Mouse (Mus musculus) cerebral cortex, adult 2 months (tissue): ENCODE measurements around the gene Gabra5.

ENCODE experiments used
- WGBS: fragments of 180-500 bp; shearing (Covaris S2); methylation state at CpG from one replicate; pipeline ENCODE4 v1.1.7; 2018; 5-methylcytosine and 5-hydroxymethylcytosine counted together

The Gabra5 gene

GRCm38 (mm10) chr7:57509681-57510141 is at the start of gene Gabra5:
Gene Gabra5 (minus strand): TSS chr7:57510059.
- WGBS: 1% methylated on average over 59 of the region's 59 CpGs

- WGBS: 26% methylated on average over 7 of the region's 7 CpGs
Observed at GRCm38 (mm10) chr7:57538565-57538964, 28.7 kb upstream of the Gabra5 start.

- 92% methylated on average over 10 of the region's 10 CpGs for WGBS
Observed at GRCm38 (mm10) chr7:57532676-57533075, 22.8 kb upstream of the Gabra5 start.

GRCm38 (mm10) chr7:57529954-57530353 is 20.1 kb upstream of the Gabra5 start:
- 73% methylated on average over 8 of the region's 8 CpGs for WGBS

GRCm38 (mm10) chr7:57529451-57529850 is 19.6 kb upstream of the Gabra5 start:
- WGBS: 46% methylated on average over 4 of the region's 4 CpGs

GRCm38 (mm10) chr7:57512955-57513354 is 3.1 kb upstream of the Gabra5 start:
- 14% methylated on average over 3 of the region's 3 CpGs for WGBS

- WGBS: 2% methylated on average over 72 of the region's 72 CpGs
Observed at GRCm38 (mm10) chr7:57508860-57509632, 813 bp downstream of the Gabra5 start.

- WGBS: 50% methylated on average over 4 of the region's 4 CpGs
Observed at GRCm38 (mm10) chr7:57502809-57503208, 7.0 kb downstream of the Gabra5 start.

- WGBS: 27% methylated on average over 4 of the region's 4 CpGs
Observed at GRCm38 (mm10) chr7:57491795-57492194, 18.1 kb downstream of the Gabra5 start.

GRCm38 (mm10) chr7:57486907-57487306 is 23.0 kb downstream of the Gabra5 start:
- WGBS: 49% methylated on average over 6 of the region's 6 CpGs

GRCm38 (mm10) chr7:57473811-57474525 is 35.9 kb downstream of the Gabra5 start:
- 80% methylated on average over 4 of the region's 4 CpGs for WGBS

- 64% methylated on average over 1 of the region's 1 CpGs for WGBS
Observed at GRCm38 (mm10) chr7:57471316-57471715, 38.5 kb downstream of the Gabra5 start.

- WGBS: 57% methylated on average over 5 of the region's 5 CpGs
Observed at GRCm38 (mm10) chr7:57460354-57460753, 49.5 kb downstream of the Gabra5 start.

- WGBS: 51% methylated on average over 1 of the region's 1 CpGs
Observed at GRCm38 (mm10) chr7:57448239-57448638, 61.6 kb downstream of the Gabra5 start.

- 36% methylated on average over 1 of the region's 1 CpGs for WGBS
Observed at GRCm38 (mm10) chr7:57422675-57423074, 87.2 kb downstream of the Gabra5 start.

- WGBS: 91% methylated on average over 1 of the region's 1 CpGs
Observed at GRCm38 (mm10) chr7:57421044-57421443, 88.8 kb downstream of the Gabra5 start.

GRCm38 (mm10) chr7:57419392-57419791 is 90.5 kb downstream of the Gabra5 start, which contains the start of gene Gabrb3:
Gene Gabrb3 (plus strand): TSS chr7:57419692.
- WGBS: 87% methylated on average over 2 of the region's 2 CpGs

- WGBS: 63% methylated on average over 1 of the region's 1 CpGs
Observed at GRCm38 (mm10) chr7:57412896-57413295, 97.0 kb downstream of the Gabra5 start.

GRCm38 (mm10) chr7:57411163-57411562 is 98.7 kb downstream of the Gabra5 start:
- WGBS: 71% methylated on average over 4 of the region's 4 CpGs

GRCm38 (mm10) chr7:57393551-57393950 is 116.3 kb downstream of the Gabra5 start:
- 82% methylated on average over 4 of the region's 4 CpGs for WGBS

GRCm38 (mm10) chr7:57390046-57390445 is 119.8 kb downstream of the Gabra5 start:
- WGBS: 23% methylated on average over 4 of the region's 4 CpGs

GRCm38 (mm10) chr7:57387341-57387654 is 122.6 kb downstream of the Gabra5 start:
- WGBS: 10% methylated on average over 6 of the region's 6 CpGs
